Mouse (Mus musculus): ENCODE measurements around the gene Kcnj15.

DNA sequence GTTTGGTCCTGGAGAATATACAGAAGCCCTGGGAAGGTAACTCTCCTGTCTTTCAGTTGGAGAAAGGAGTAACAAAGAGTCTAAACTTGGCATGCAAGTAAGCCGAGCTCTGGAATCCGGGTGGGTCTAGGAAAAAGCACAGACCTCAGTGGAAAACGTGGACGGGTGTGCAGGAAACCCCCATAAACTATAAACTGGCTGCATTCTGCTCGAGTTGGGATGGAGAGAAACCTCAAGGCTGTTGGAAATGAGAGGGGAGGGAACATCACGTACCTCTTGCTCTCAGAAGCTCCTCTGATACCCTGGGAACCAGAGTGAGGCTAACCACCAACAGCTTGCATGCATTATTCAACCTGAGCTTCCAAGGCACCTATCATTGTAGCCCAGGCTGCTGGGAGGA is 12.3 kb downstream of the Kcnj15 start:
- TF ChIP-seq CTCF (IDR thresholded peaks at IDR 0.05; ENCODE audit: borderline replicate concordance, insufficient read depth, low read depth, low read length) (no peak), POLR2A (IDR thresholded peaks at IDR 0.05; ENCODE audit: borderline replicate concordance, insufficient read depth, low read length) (no peak)

Data from cerebellum, adult 2 months (tissue).